Mouse (Mus musculus) CH12.LX (cell line): ENCODE data around the gene Clec10a. TPM values are rescaled to one million over a fixed set of nuclear protein-coding genes. Genes with fewer than 3 reads are reported as not detected.

Source experiments
- DNase-seq: peaks from one replicate; pipeline ENCODE4 v3.0.0-alpha.2; 2013; ENCODE audit errors: extremely low read depth
- H3K27ac ChIP-seq: 2 replicates; pipeline ENCODE4 v1.5.1; 2012; ENCODE audit warnings: low read depth, mild to moderate bottlenecking, control low read depth, moderate library complexity; ENCODE audit not compliant: insufficient read depth
- H3K27me3 ChIP-seq: replicated peaks from 2 replicates; pipeline ENCODE3; 2012; ENCODE audit warnings: inconsistent platforms
- H3K36me3 ChIP-seq, 2 experiments: replicated peaks in 1 of 2; 2 replicates each; pipeline versions ENCODE3 to v1.6.1; 2012; ENCODE audit warnings: inconsistent platforms in 1 of 2, low read length in 1 of 2, mild to moderate bottlenecking in 1 of 2, mixed read lengths in 1 of 2, moderate library complexity in 1 of 2; ENCODE audit not compliant: control insufficient read depth in 1 of 2, insufficient read depth in 1 of 2
- H3K4me1 ChIP-seq, 2 experiments: 2 replicates each; pipeline ENCODE4 v1.6.1; 2012; ENCODE audit warnings: inconsistent platforms in 1 of 2, moderate library complexity in 1 of 2; ENCODE audit not compliant: insufficient read depth in 2 of 2, control insufficient read depth in 1 of 2
- H3K4me2 ChIP-seq: 2 replicates; pipeline ENCODE4 v1.6.1; 2012; ENCODE audit warnings: low read depth, mild to moderate bottlenecking, control low read depth; ENCODE audit not compliant: poor library complexity, insufficient read depth, severe bottlenecking
- H3K4me3 ChIP-seq, 3 experiments: fragments of 150-350 bp in 1 of 3; sonication (generic) in 1 of 3; replicated peaks in 1 of 3; 2 replicates each; pipeline versions ENCODE3 to v1.5.1; 2011 to 2012; ENCODE audit warnings: low read depth in 2 of 3, low read length in 2 of 3, mild to moderate bottlenecking in 2 of 3, moderate library complexity in 2 of 3, control low read depth in 1 of 3, improper control_type of control experiment in 1 of 3, inconsistent platforms in 1 of 3, mixed read lengths in 1 of 3; ENCODE audit not compliant: poor library complexity in 1 of 3
- H3K79me2 ChIP-seq: replicated peaks from 2 replicates; pipeline ENCODE4 v1.6.1; 2012; ENCODE audit warnings: mild to moderate bottlenecking, moderate library complexity; ENCODE audit not compliant: control insufficient read depth, poor library complexity, insufficient read depth, severe bottlenecking; ENCODE audit errors: extremely low read depth
- H3K9ac ChIP-seq: 2 replicates; pipeline ENCODE4 v1.6.1; 2012; ENCODE audit warnings: low read depth, mild to moderate bottlenecking, control low read depth, moderate library complexity; ENCODE audit not compliant: insufficient read depth
- H3K9me3 ChIP-seq: replicated peaks from 2 replicates; pipeline ENCODE3; 2012; ENCODE audit warnings: low read length, inconsistent platforms, mixed read lengths
- MAFK ChIP-seq: IDR thresholded peaks from 2 replicates; pipeline ENCODE4 v1.6.1; 2011; ENCODE audit warnings: low read length, improper control_type of control experiment; ENCODE audit not compliant: insufficient replicate concordance
- MEF2A ChIP-seq: IDR thresholded peaks from 2 replicates; pipeline ENCODE4 v1.6.1; 2014; ENCODE audit warnings: low read depth, mild to moderate bottlenecking, inconsistent platforms, low read length, improper control_type of control experiment, borderline replicate concordance
- NRF1 ChIP-seq: IDR thresholded peaks from 2 replicates; pipeline ENCODE4 v1.6.1; 2014; ENCODE audit warnings: low read depth, mild to moderate bottlenecking, inconsistent platforms, low read length, improper control_type of control experiment, moderate library complexity
- SIN3A ChIP-seq: IDR thresholded peaks from 2 replicates; pipeline ENCODE4 v1.6.1; 2012; ENCODE audit warnings: low read length, improper control_type of control experiment, inconsistent platforms
- TCF12 ChIP-seq: IDR thresholded peaks from 2 replicates; pipeline ENCODE4 v1.6.1; 2014; ENCODE audit warnings: low read depth, mild to moderate bottlenecking, inconsistent platforms, low read length, improper control_type of control experiment
- USF2 ChIP-seq: conservative IDR thresholded peaks from 2 replicates; pipeline ENCODE4 v1.6.1; 2011; ENCODE audit warnings: low read depth, low read length, improper control_type of control experiment
- ZMIZ1 ChIP-seq: IDR thresholded peaks from 2 replicates; pipeline ENCODE4 v1.6.1; 2012; ENCODE audit warnings: low read depth, mild to moderate bottlenecking, inconsistent platforms, low read length, improper control_type of control experiment
- dilution Hi-C: fragments of 300-500 bp; cut with MboI; formaldehyde crosslinking; loops from 2 replicates; pipeline ENCODE4 v1.14.3; 2020; ENCODE audit warnings: low sequenced_read_pairs; ENCODE audit not compliant: extremely low pct_unique_long_range_greater_than_20kb, extremely low pct_ligation_motif_present
- in situ Hi-C: fragments of 300-500 bp; cut with MboI; formaldehyde crosslinking; loops from 3 replicates; pipeline ENCODE4 v1.14.3; 2019; ENCODE audit warnings: low sequenced_read_pairs, low pct_ligation_motif_present, low pct_unique_long_range_greater_than_20kb, mixed read lengths
- polyA plus RNA-seq: library from polyadenylated mRNA; unstranded; fragments of >175 nt; gene quantifications from 2 replicates; pipeline ENCODE4 v1.2.1, GENCODE M21; 2012; ENCODE audit warnings: low read depth; ENCODE audit not compliant: insufficient read length
- total RNA-seq, 2 experiments: library from RNA; depleted of rRNA; stranded (reverse); fragments of 300-350 nt in 1 of 2; fragments of >200 nt in 1 of 2; gene quantifications; 2 replicates each; pipeline ENCODE4 v1.2.3; 2012 to 2014

Clec10a gene
- total and polyA plus RNA-seq, 3 experiments, result not detected

DNA sequence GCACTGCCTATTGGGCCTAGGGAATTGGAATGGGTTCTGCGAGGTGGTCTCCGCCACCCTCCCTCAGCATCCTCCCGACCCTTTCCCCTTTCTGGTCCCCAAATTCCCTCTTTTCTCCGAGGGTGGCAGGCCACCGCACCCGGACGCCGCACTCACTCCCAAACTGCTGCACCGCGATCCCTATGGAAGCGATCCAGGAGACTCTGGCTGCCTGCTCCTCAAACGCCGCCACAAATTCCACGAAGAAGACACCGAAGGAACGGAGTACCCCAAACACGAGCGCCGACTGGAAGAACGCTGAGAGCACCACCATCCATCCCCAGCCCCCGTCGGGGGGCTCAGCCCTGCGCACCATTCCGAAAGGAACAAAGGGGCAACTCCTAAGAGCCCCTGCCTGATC, 64.3 kb downstream of the Clec10a start:
- peak overlapping the region; percentile 70 for H3K9ac ChIP-seq
- no peaks in the 10 kb centered on the region for H3K9me3 ChIP-seq
- dilution Hi-C loops, result no loop called here
- no peaks in the 10 kb centered on the region for H3K27me3 ChIP-seq
- peak overlapping the region; percentile 61 to 78 (median 76) for H3K4me3 ChIP-seq
- H3K4me1 ChIP-seq, result peaks cover 15 to 30% of the 10 kb centered on the region in 2 experiments; a peak in 3 of 4 replicates
- peaks cover 5 to 52% of the 10 kb centered on the region in 2 experiments for H3K36me3 ChIP-seq
- TF ChIP-seq ZMIZ1 (no peak; the same call in 1 of the 2 replicates), USF2 (no peak), SIN3A (no peak), MAFK (no peak), NRF1 (no peak), MEF2A (peak; percentile 24; the same call in 1 of the 2 replicates), TCF12 (0 out of 2 replicates have a peak, but pooled peaks have one; percentile 6)
- TF ChIP-seq, all 38 proteins: peak for 2
- in situ Hi-C loops, result no loop called here
- H3K27ac ChIP-seq, result no peak overlapping the region
- no peak for DNase-seq
- no peaks in the 10 kb centered on the region for H3K79me2 ChIP-seq
- H3K4me2 ChIP-seq, result peak overlapping the region; percentile 57

Other genes with a start within 250 kb of the Clec10a start
Only the 20 nearest of the 24 such genes appear.
- gene Cldn7, start 191.4 kb upstream of the Clec10a start, total RNA-seq (2012; rRNA removed), result not detected in 2 replicates
- not detected in 2 replicates for gene Cldn7, start 191.4 kb upstream of the Clec10a start, total RNA-seq (2014; rRNA removed)
- gene Cldn7, start 191.4 kb upstream of the Clec10a start, polyA plus RNA-seq, result not detected in 2 replicates
- 61.8 and 66.7 TPM in 2 replicates for gene Ctdnep1, start 175.0 kb upstream of the Clec10a start, total RNA-seq (2012; rRNA removed)
- gene Ctdnep1, start 175.0 kb upstream of the Clec10a start, total RNA-seq (2014; rRNA removed), result 37.7 and 42.9 TPM in 2 replicates
- 143 and 171 TPM in 2 replicates for gene Ctdnep1, start 175.0 kb upstream of the Clec10a start, polyA plus RNA-seq
- gene Elp5, start 173.7 kb upstream of the Clec10a start, total RNA-seq (2012; rRNA removed), result 95.9 and 115 TPM in 2 replicates
- 111 and 119 TPM in 2 replicates for gene Elp5, start 173.7 kb upstream of the Clec10a start, total RNA-seq (2014; rRNA removed)
- 177 and 182 TPM in 2 replicates for gene Elp5, start 173.7 kb upstream of the Clec10a start, polyA plus RNA-seq
- 182 and 189 TPM in 2 replicates for gene Gabarap, start 165.1 kb upstream of the Clec10a start, total RNA-seq (2012; rRNA removed)
- 187 and 213 TPM in 2 replicates for gene Gabarap, start 165.1 kb upstream of the Clec10a start, total RNA-seq (2014; rRNA removed)
- gene Gabarap, start 165.1 kb upstream of the Clec10a start, polyA plus RNA-seq, result 352 and 386 TPM in 2 replicates
- 67.2 and 81.8 TPM in 2 replicates for gene Phf23, start 160.4 kb upstream of the Clec10a start, total RNA-seq (2012; rRNA removed)
- 65.2 and 69.0 TPM in 2 replicates for gene Phf23, start 160.4 kb upstream of the Clec10a start, total RNA-seq (2014; rRNA removed)
- 93.2 and 99.8 TPM in 2 replicates for gene Phf23, start 160.4 kb upstream of the Clec10a start, polyA plus RNA-seq
- gene Dvl2, start 155.6 kb upstream of the Clec10a start, total RNA-seq (2012; rRNA removed), result 27.3 and 30.6 TPM in 2 replicates
- gene Dvl2, start 155.6 kb upstream of the Clec10a start, total RNA-seq (2014; rRNA removed), result 15.1 and 15.7 TPM in 2 replicates
- gene Dvl2, start 155.6 kb upstream of the Clec10a start, polyA plus RNA-seq, result 25.3 and 27.1 TPM in 2 replicates
- gene Acadvl, start 140.8 kb upstream of the Clec10a start, total RNA-seq (2012; rRNA removed), result 137 and 148 TPM in 2 replicates
- gene Acadvl, start 140.8 kb upstream of the Clec10a start, total RNA-seq (2014; rRNA removed), result 81.8 and 86.6 TPM in 2 replicates
- 76.9 and 86.4 TPM in 2 replicates for gene Acadvl, start 140.8 kb upstream of the Clec10a start, polyA plus RNA-seq
- 9.8 and 15.3 TPM in 2 replicates for gene Dlg4, start 139.3 kb upstream of the Clec10a start, total RNA-seq (2012; rRNA removed)
- gene Dlg4, start 139.3 kb upstream of the Clec10a start, total RNA-seq (2014; rRNA removed), result 6.1 and 7.3 TPM in 2 replicates
- gene Dlg4, start 139.3 kb upstream of the Clec10a start, polyA plus RNA-seq, result 6.8 and 9.3 TPM in 2 replicates
- not detected in 2 replicates for gene Asgr1, start 102.1 kb upstream of the Clec10a start, total RNA-seq (2012; rRNA removed)
- gene Asgr1, start 102.1 kb upstream of the Clec10a start, total RNA-seq (2014; rRNA removed), result not detected in 2 replicates
- gene Asgr1, start 102.1 kb upstream of the Clec10a start, polyA plus RNA-seq, result not detected in 2 replicates
- 0.17 TPM in 1 of 2 replicates, not detected in the other for gene Asgr2, start 63.6 kb upstream of the Clec10a start, total RNA-seq (2012; rRNA removed)
- not detected in 2 replicates for gene Asgr2, start 63.6 kb upstream of the Clec10a start, total RNA-seq (2014; rRNA removed)
- 0.19 and 0.39 TPM in 2 replicates for gene Asgr2, start 63.6 kb upstream of the Clec10a start, polyA plus RNA-seq
- gene Mgl2, start 25.9 kb upstream of the Clec10a start, total RNA-seq (2012; rRNA removed), result 0.08 TPM in 1 of 2 replicates, not detected in the other
- not detected in 2 replicates for gene Mgl2, start 25.9 kb upstream of the Clec10a start, total RNA-seq (2014; rRNA removed)
- not detected in 2 replicates for gene Mgl2, start 25.9 kb upstream of the Clec10a start, polyA plus RNA-seq
- 0.51 and 0.55 TPM in 2 replicates for gene Slc16a11, start 56.6 kb downstream of the Clec10a start, total RNA-seq (2012; rRNA removed)
- not detected in 2 replicates for gene Slc16a11, start 56.6 kb downstream of the Clec10a start, total RNA-seq (2014; rRNA removed)
- gene Slc16a11, start 56.6 kb downstream of the Clec10a start, polyA plus RNA-seq, result 2.3 and 3.2 TPM in 2 replicates
- 8.4 and 9.3 TPM in 2 replicates for gene Slc16a13, start 64.9 kb downstream of the Clec10a start, total RNA-seq (2012; rRNA removed)
- gene Slc16a13, start 64.9 kb downstream of the Clec10a start, total RNA-seq (2014; rRNA removed), result 12.0 and 13.8 TPM in 2 replicates
- gene Slc16a13, start 64.9 kb downstream of the Clec10a start, polyA plus RNA-seq, result 19.0 and 21.1 TPM in 2 replicates
- gene Bcl6b, start 73.6 kb downstream of the Clec10a start, total RNA-seq (2012; rRNA removed), result 1.7 and 2.2 TPM in 2 replicates
- 0.54 and 0.71 TPM in 2 replicates for gene Bcl6b, start 73.6 kb downstream of the Clec10a start, total RNA-seq (2014; rRNA removed)
- 0.54 and 0.72 TPM in 2 replicates for gene Bcl6b, start 73.6 kb downstream of the Clec10a start, polyA plus RNA-seq
- gene 0610010K14Rik, start 81.7 kb downstream of the Clec10a start, total RNA-seq (2012; rRNA removed), result 52.2 and 75.2 TPM in 2 replicates
- gene 0610010K14Rik, start 81.7 kb downstream of the Clec10a start, total RNA-seq (2014; rRNA removed), result 23.8 and 27.7 TPM in 2 replicates
- 140 and 153 TPM in 2 replicates for gene 0610010K14Rik, start 81.7 kb downstream of the Clec10a start, polyA plus RNA-seq
- 2.6 and 3.5 TPM in 2 replicates for gene Gm21988, start 83.6 kb downstream of the Clec10a start, total RNA-seq (2012; rRNA removed)
- gene Gm21988, start 83.6 kb downstream of the Clec10a start, total RNA-seq (2014; rRNA removed), result 0.98 TPM in 1 of 2 replicates, not detected in the other
- 1.4 and 2.7 TPM in 2 replicates for gene Gm21988, start 83.6 kb downstream of the Clec10a start, polyA plus RNA-seq
- gene Rnasek, start 83.6 kb downstream of the Clec10a start, total RNA-seq (2012; rRNA removed), result 19.9 and 25.6 TPM in 2 replicates
- gene Rnasek, start 83.6 kb downstream of the Clec10a start, total RNA-seq (2014; rRNA removed), result 5.5 and 9.1 TPM in 2 replicates
- 64.8 and 91.3 TPM in 2 replicates for gene Rnasek, start 83.6 kb downstream of the Clec10a start, polyA plus RNA-seq
- gene Alox12, start 99.2 kb downstream of the Clec10a start, total RNA-seq (2012; rRNA removed), result not detected in 2 replicates
- gene Alox12, start 99.2 kb downstream of the Clec10a start, total RNA-seq (2014; rRNA removed), result not detected in 2 replicates
- not detected in 2 replicates for gene Alox12, start 99.2 kb downstream of the Clec10a start, polyA plus RNA-seq
- gene Alox12e, start 166.4 kb downstream of the Clec10a start, total RNA-seq (2012; rRNA removed), result 0.21 TPM in 1 of 2 replicates, not detected in the other
- gene Alox12e, start 166.4 kb downstream of the Clec10a start, total RNA-seq (2014; rRNA removed), result not detected in 2 replicates
- not detected in 2 replicates for gene Alox12e, start 166.4 kb downstream of the Clec10a start, polyA plus RNA-seq
- gene Alox15, start 195.8 kb downstream of the Clec10a start, total RNA-seq (2012; rRNA removed), result 0.04 TPM in 1 of 2 replicates, not detected in the other
- gene Alox15, start 195.8 kb downstream of the Clec10a start, total RNA-seq (2014; rRNA removed), result not detected in 2 replicates
- gene Alox15, start 195.8 kb downstream of the Clec10a start, polyA plus RNA-seq, result not detected in 2 replicates